Mouse (Mus musculus) heart, embryonic 14.5 days (tissue): ENCODE results near the gene Pten. TPM values are rescaled to one million over a fixed set of nuclear protein-coding genes. Genes with fewer than 3 reads are reported as not detected.
A peak's percentile ranks its signal among the peaks of the same experiment; 100 is the strongest.

Experiments
- ATAC-seq: fragments of 200-750 bp; cut with Nextera tagmentation; 2 replicates; pipeline ENCODE4 v1.8.0; 2017; ENCODE audit warnings: low read depth, moderate TSS enrichment; ENCODE audit not compliant: insufficient number of reproducible peaks, insufficient read depth, low FRiP score
- H3K27ac ChIP-seq, 2 experiments: fragments of 200-500 bp in 1 of 2; fragments of 300-500 bp in 1 of 2; sonication (generic) in 1 of 2; replicated peaks in 1 of 2; 2 replicates each; pipeline ENCODE4 v1.5.1; 2012 to 2014; ENCODE audit warnings: low read depth in 2 of 2, low read length in 2 of 2, control low read depth in 1 of 2, mild to moderate bottlenecking in 1 of 2, mixed read lengths in 1 of 2; ENCODE audit not compliant: control insufficient read depth in 1 of 2, insufficient read depth in 1 of 2
- H3K27me3 ChIP-seq: fragments of 300-500 bp; sonication (generic); 2 replicates; pipeline ENCODE4 v1.6.1; 2014; ENCODE audit warnings: mild to moderate bottlenecking, low read length, control low read depth; ENCODE audit not compliant: control insufficient read depth, insufficient read depth
- H3K36me3 ChIP-seq: fragments of 300-500 bp; sonication (generic); 2 replicates; pipeline ENCODE4 v1.6.1; 2014; ENCODE audit warnings: mild to moderate bottlenecking, control low read depth, low read length, mixed read lengths; ENCODE audit not compliant: control insufficient read depth, insufficient read depth
- H3K4me1 ChIP-seq, 2 experiments: fragments of 200-500 bp in 1 of 2; fragments of 300-500 bp in 1 of 2; sonication (generic) in 1 of 2; 2 replicates each; pipeline ENCODE4 v1.6.1; 2012 to 2014; ENCODE audit warnings: low read length in 2 of 2, control low read depth in 1 of 2, mixed read lengths in 1 of 2; ENCODE audit not compliant: control insufficient read depth in 2 of 2, insufficient read depth in 2 of 2
- H3K4me2 ChIP-seq: fragments of 300-500 bp; sonication (generic); 2 replicates; pipeline ENCODE4 v1.6.1; 2014; ENCODE audit warnings: mild to moderate bottlenecking, low read length
- H3K4me3 ChIP-seq, 2 experiments: fragments of 200-500 bp in 1 of 2; fragments of 300-500 bp in 1 of 2; sonication (generic) in 1 of 2; 2 replicates each; pipeline ENCODE4 v1.5.1; 2012 to 2014; ENCODE audit warnings: low read length in 2 of 2, mild to moderate bottlenecking in 2 of 2, control low read depth in 1 of 2, low read depth in 1 of 2, moderate library complexity in 1 of 2; ENCODE audit not compliant: control insufficient read depth in 1 of 2, insufficient read depth in 1 of 2
- H3K9ac ChIP-seq: fragments of 300-500 bp; sonication (generic); 2 replicates; pipeline ENCODE4 v1.6.1; 2014; ENCODE audit warnings: mild to moderate bottlenecking, low read length
- H3K9me3 ChIP-seq: fragments of 300-500 bp; sonication (generic); 2 replicates; pipeline ENCODE4 v1.6.1; 2016; ENCODE audit warnings: low read length, control low read depth; ENCODE audit not compliant: control insufficient read depth
- WGBS: fragments of 180-500 bp; shearing (Covaris S2); extraction: QIAGEN DNeasy Blood & Tissue Kit; methylation state at CpG from one replicate; pipeline ENCODE4 v1.1.7; 2014; 5-methylcytosine and 5-hydroxymethylcytosine counted together
- polyA plus RNA-seq: library from polyadenylated mRNA; unstranded; fragments of >200 nt; fragmentation: Nextera tagmentation; extraction: Ambion mirVana; gene quantifications from 2 replicates; pipeline ENCODE4 v1.2.1, GENCODE M21; 2014

The Pten gene
- polyA plus RNA-seq, 1 experiment from 2014 or later, result 10.8 TPM

- ATAC-seq, result no peak
- H3K9ac ChIP-seq, result no peak overlapping the region
- no peaks in the 10 kb centered on the region for H3K36me3 ChIP-seq
- H3K27me3 ChIP-seq, result no peaks in the 10 kb centered on the region
- no peak overlapping the region for H3K27ac ChIP-seq
- 68% methylated on average over 3 of the region's 3 CpGs for WGBS
- H3K4me1 ChIP-seq, result no peaks in the 10 kb centered on the region
- no peak overlapping the region for H3K4me3 ChIP-seq
- H3K4me2 ChIP-seq, result no peak overlapping the region
- H3K9me3 ChIP-seq, result no peaks in the 10 kb centered on the region
Measured at GRCm38 (mm10) chr19:32848041-32848440, 90.7 kb downstream of the Pten start.

GRCm38 (mm10) chr19:32852306-32852705, 95.0 kb downstream of the Pten start:
- Histone ChIP-seq H3K9me3 (no peaks in the 10 kb centered on the region), H3K36me3 (no peaks in the 10 kb centered on the region), H3K4me2 (no peak overlapping the region), H3K27me3 (no peaks in the 10 kb centered on the region), H3K4me3 (no peak overlapping the region), H3K4me1 (no peaks in the 10 kb centered on the region), H3K27ac (no peak overlapping the region), H3K9ac (no peak overlapping the region)
- ATAC-seq, result no peak
- WGBS, result 64% methylated on average over 3 of the region's 3 CpGs

GRCm38 (mm10) chr19:32861675-32862575, 104.6 kb downstream of the Pten start:
- Histone ChIP-seq H3K27ac (no peak overlapping the region), H3K27me3 (peaks cover 8% of the 10 kb centered on the region; the same call in 1 of the 2 replicates), H3K4me2 (no peak overlapping the region), H3K36me3 (no peaks in the 10 kb centered on the region), H3K9ac (no peak overlapping the region), H3K9me3 (no peaks in the 10 kb centered on the region), H3K4me3 (no peak overlapping the region), H3K4me1 (no peaks in the 10 kb centered on the region; a peak in 1 of 4 replicates)
- WGBS, result 81% methylated on average over 12 of the region's 12 CpGs
- no peak for ATAC-seq

GRCm38 (mm10) chr19:32866765-32867164, 109.5 kb downstream of the Pten start:
- Histone ChIP-seq H3K27ac (no peak overlapping the region), H3K4me1 (peaks cover 0 to 2% of the 10 kb centered on the region in 2 experiments; a peak in 2 of 4 replicates), H3K36me3 (no peaks in the 10 kb centered on the region), H3K27me3 (peaks cover 13% of the 10 kb centered on the region; the same call in 1 of the 2 replicates), H3K9ac (no peak overlapping the region), H3K4me2 (peak overlapping the region; percentile 58), H3K4me3 (peak overlapping the region in 1 of 2 experiments; percentile 27; a peak in 3 of 4 replicates), H3K9me3 (0 out of 2 replicates have a peak, but pooled peaks cover 2% of the 10 kb centered on the region)
- WGBS, result 9% methylated on average over 13 of the region's 13 CpGs
- ATAC-seq, result no peak

- H3K9me3 ChIP-seq, result 0 out of 2 replicates have a peak, but pooled peaks cover 2% of the 10 kb centered on the region
- H3K4me3 ChIP-seq, result peak overlapping the region in 1 of 2 experiments; percentile 27
- 6% methylated on average over 18 of the region's 18 CpGs for WGBS
- ATAC-seq, result no peak
- no peak overlapping the region for H3K27ac ChIP-seq
- H3K36me3 ChIP-seq, result no peaks in the 10 kb centered on the region
- peaks cover 0 to 2% of the 10 kb centered on the region in 2 experiments; a peak in 2 of 4 replicates for H3K4me1 ChIP-seq
- H3K9ac ChIP-seq, result no peak overlapping the region
- H3K27me3 ChIP-seq, result peaks cover 13% of the 10 kb centered on the region; the same call in 1 of the 2 replicates
- H3K4me2 ChIP-seq, result peak overlapping the region; percentile 58
Measured at GRCm38 (mm10) chr19:32867181-32867897, 110.0 kb downstream of the Pten start.

- H3K4me1 ChIP-seq, result peaks cover 0 to 2% of the 10 kb centered on the region in 2 experiments; a peak in 2 of 4 replicates
- 56% methylated on average over 5 of the region's 5 CpGs for WGBS
- no peak overlapping the region for H3K4me2 ChIP-seq
- no peaks in the 10 kb centered on the region for H3K36me3 ChIP-seq
- no peak overlapping the region for H3K9ac ChIP-seq
- ATAC-seq, result no peak
- no peak overlapping the region for H3K4me3 ChIP-seq
- H3K27ac ChIP-seq, result no peak overlapping the region
- H3K27me3 ChIP-seq, result peaks cover 13% of the 10 kb centered on the region; the same call in 1 of the 2 replicates
- 0 out of 2 replicates have a peak, but pooled peaks cover 2% of the 10 kb centered on the region for H3K9me3 ChIP-seq
Measured at GRCm38 (mm10) chr19:32868560-32868959, 111.3 kb downstream of the Pten start.

GRCm38 (mm10) chr19:32869053-32869680, 111.9 kb downstream of the Pten start:
- H3K9ac ChIP-seq, result no peak overlapping the region
- no peak for ATAC-seq
- H3K4me2 ChIP-seq, result peak overlapping the region; percentile 27
- no peaks in the 10 kb centered on the region for H3K36me3 ChIP-seq
- 20% methylated on average over 10 of the region's 10 CpGs for WGBS
- 0 out of 2 replicates have a peak, but pooled peaks cover 2% of the 10 kb centered on the region for H3K9me3 ChIP-seq
- no peak overlapping the region for H3K27ac ChIP-seq
- H3K27me3 ChIP-seq, result peaks cover 13% of the 10 kb centered on the region; the same call in 1 of the 2 replicates
- H3K4me3 ChIP-seq, result no peak overlapping the region
- peaks cover 0 to 2% of the 10 kb centered on the region in 2 experiments; a peak in 2 of 4 replicates for H3K4me1 ChIP-seq
